Mouse (Mus musculus) ES-Bruce4 (cell line): ENCODE results near the gene Sec24b.

Experiments
- EP300 ChIP-seq: IDR thresholded peaks from 2 replicates; pipeline ENCODE4 v1.6.1; 2011; ENCODE audit warnings: low read depth, low read length; ENCODE audit not compliant: insufficient read depth
- POLR2A ChIP-seq: IDR thresholded peaks from one replicate; pipeline ENCODE4 v1.8.1; 2011; ENCODE audit warnings: low read length; ENCODE audit not compliant: insufficient read depth

DNA sequence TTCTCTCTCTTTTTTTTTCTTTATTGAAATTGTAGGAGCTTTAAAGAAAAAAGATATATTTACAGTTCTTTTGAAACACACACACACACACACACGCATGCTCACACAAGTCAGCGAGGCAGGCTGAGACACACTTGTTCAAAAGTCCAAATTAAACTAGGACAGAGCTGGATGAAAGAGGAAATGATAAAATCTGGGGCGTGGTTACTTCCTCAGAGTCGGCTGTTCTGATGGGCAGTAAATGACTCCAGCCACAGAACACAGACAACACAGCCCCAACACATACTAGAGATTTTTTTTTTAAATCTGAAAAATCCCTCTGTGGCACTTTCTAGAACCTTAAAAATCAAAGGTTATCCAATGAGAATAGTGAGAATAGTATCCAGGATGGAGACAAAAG, 117.5 kb downstream of the Sec24b start:
- TF ChIP-seq POLR2A (no peak), EP300 (no peak)
